Mouse (Mus musculus) cerebellum, postnatal 25 days (tissue): ENCODE measurements around the gene Cltc.
"Not testable (repeated sequence)": the region's sequence is repeated elsewhere in the genome, so short reads cannot be mapped to it uniquely, and the experiment has no call there.

Experiments
- DNase-seq, 2 experiments: peaks; one replicate each; pipeline ENCODE4 v3.0.0; 2021; ENCODE audit warnings: mixed read lengths in 2 of 2

Cltc gene

GRCm38 (mm10) chr11:86738308-86738707 is 19.1 kb downstream of the Cltc start:
- DNase-seq, result not testable (repeated sequence)

GRCm38 (mm10) chr11:86737301-86738000 is 19.9 kb downstream of the Cltc start:
- no peak for DNase-seq

- DNase-seq, result no peak
Measured at GRCm38 (mm10) chr11:86734993-86735392, 22.4 kb downstream of the Cltc start.

- DNase-seq, result no peak
Measured at GRCm38 (mm10) chr11:86734241-86734939, 23.0 kb downstream of the Cltc start.

GRCm38 (mm10) chr11:86731443-86731842 is 25.9 kb downstream of the Cltc start:
- no peak for DNase-seq

GRCm38 (mm10) chr11:86725607-86726006 is 31.8 kb downstream of the Cltc start:
- DNase-seq, result no peak

GRCm38 (mm10) chr11:86724982-86725381 is 32.4 kb downstream of the Cltc start:
- no peak for DNase-seq

GRCm38 (mm10) chr11:86724004-86724403 is 33.4 kb downstream of the Cltc start:
- DNase-seq, result no peak

GRCm38 (mm10) chr11:86719390-86719789 is 38.0 kb downstream of the Cltc start:
- no peak for DNase-seq

- DNase-seq, result no peak
Measured at GRCm38 (mm10) chr11:86718369-86718768, 39.0 kb downstream of the Cltc start.

GRCm38 (mm10) chr11:86717306-86718065 is 39.9 kb downstream of the Cltc start:
- no peak for DNase-seq

- no peak for DNase-seq
Measured at GRCm38 (mm10) chr11:86714606-86715005, 42.8 kb downstream of the Cltc start.

GRCm38 (mm10) chr11:86701151-86701550 is 56.2 kb downstream of the Cltc start:
- no peak for DNase-seq

- no peak for DNase-seq
Measured at GRCm38 (mm10) chr11:86695461-86695860, 61.9 kb downstream of the Cltc start.

- no peak for DNase-seq
Measured at GRCm38 (mm10) chr11:86692546-86692945, 64.8 kb downstream of the Cltc start.

GRCm38 (mm10) chr11:86691956-86692355 is 65.4 kb downstream of the Cltc start:
- no peak for DNase-seq

GRCm38 (mm10) chr11:86691482-86691881 is 65.9 kb downstream of the Cltc start:
- DNase-seq, result no peak

- no peak for DNase-seq
Measured at GRCm38 (mm10) chr11:86690383-86690782, 67.0 kb downstream of the Cltc start.

GRCm38 (mm10) chr11:86685366-86685765 is 72.0 kb downstream of the Cltc start:
- DNase-seq, result no peak

GRCm38 (mm10) chr11:86684126-86685012 is 73.0 kb downstream of the Cltc start:
- no peak for DNase-seq

GRCm38 (mm10) chr11:86683395-86684125 is 73.8 kb downstream of the Cltc start, which contains the start of the genes Vmp1 and Ptrh2:
Gene Vmp1, minus strand, starts transcription at chr11:86683836.
Gene Ptrh2, plus strand, starts transcription at chr11:86683985.
- peak; percentile 96 to 97 for DNase-seq

GRCm38 (mm10) chr11:86682861-86683260 is 74.5 kb downstream of the Cltc start:
- no peak for DNase-seq
